23 mouse cellular contexts compared by ENCODE assay signal in the genomic region with DNA sequence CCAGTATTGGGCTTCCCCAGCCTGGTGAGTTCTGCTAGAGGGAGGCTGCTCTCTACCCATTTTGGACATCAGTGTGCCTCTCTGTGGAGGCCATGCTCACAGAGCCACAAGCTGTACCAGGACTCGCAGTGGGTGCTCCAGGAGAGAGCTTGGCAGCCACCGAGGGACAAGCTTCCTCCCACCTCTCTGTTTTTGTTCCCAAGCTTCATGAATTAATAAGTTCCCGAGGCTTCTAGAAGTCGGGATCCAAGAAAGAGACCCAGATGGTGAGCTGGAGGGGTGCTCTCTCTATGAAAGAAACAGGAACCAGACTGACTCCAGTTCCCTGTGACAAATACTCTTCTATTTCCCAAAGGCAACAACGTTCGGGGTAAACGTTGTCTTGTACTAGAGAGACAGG. TPM values are rescaled to one million over a fixed set of nuclear protein-coding genes. Genes with fewer than 3 reads are reported as not detected.
DNase-seq lines count a peak whose midpoint lies in the region; ATAC-seq lines count a peak whose summit lies in the region.
"Had no signal": no experiment of that assay in that cellular context is flagged by ENCODE, and none has a peak within 500 bp of the region (broad histone marks: within the 10 kb centered on the region; RNA-seq: fewer than 3 reads in every experiment).

No protein-coding gene starts in this region.

- no peak overlapping the region for H3K9ac ChIP-seq in embryonic facial prominence, embryonic 13.5 days
- H3K9ac ChIP-seq in hindbrain, embryonic 16.5 days (ENCODE audit: low read depth, low read length): no peak overlapping the region
- no peak overlapping the region for H3K9ac ChIP-seq in hindbrain, embryonic 11.5 days (ENCODE audit: low read depth, low read length)
- H3K9ac ChIP-seq: limb, embryonic 12.5 days; liver, embryonic 12.5 days; lung, embryonic 14.5 days had no signal

- no peaks in the 10 kb centered on the region for H3K36me3 ChIP-seq in embryonic facial prominence, embryonic 13.5 days
- H3K36me3 ChIP-seq in embryonic facial prominence, embryonic 10.5 days (replicated peaks): peaks cover 19% of the 10 kb centered on the region
- no peaks in the 10 kb centered on the region for H3K36me3 ChIP-seq in hindbrain, embryonic 16.5 days (ENCODE audit: control insufficient read depth, insufficient read depth, low read length)
- no peaks in the 10 kb centered on the region for H3K36me3 ChIP-seq in hindbrain, embryonic 11.5 days (ENCODE audit: control insufficient read depth, insufficient read depth, low read length)
- H3K36me3 ChIP-seq: G1E; liver, embryonic 12.5 days had no signal

- no peaks in the 10 kb centered on the region for H3K9me3 ChIP-seq in embryonic facial prominence, embryonic 13.5 days
- no peaks in the 10 kb centered on the region for H3K9me3 ChIP-seq in embryonic facial prominence, embryonic 10.5 days
- H3K9me3 ChIP-seq in hindbrain, embryonic 16.5 days (ENCODE audit: control insufficient read depth, low read length): no peaks in the 10 kb centered on the region
- H3K9me3 ChIP-seq in hindbrain, embryonic 11.5 days (ENCODE audit: control insufficient read depth, low read length): no peaks in the 10 kb centered on the region
- H3K9me3 ChIP-seq: G1E; limb, embryonic 12.5 days; liver, embryonic 12.5 days had no signal

- H3K27ac ChIP-seq in embryonic facial prominence, embryonic 13.5 days: 0 out of 2 replicates have a peak overlapping the region, but pooled peaks have one; percentile 2
- H3K27ac ChIP-seq in embryonic facial prominence, embryonic 10.5 days (replicated peaks): no peak overlapping the region
- no peak overlapping the region for H3K27ac ChIP-seq in hindbrain, embryonic 16.5 days (ENCODE audit: low read depth, low read length)
- no peak overlapping the region for H3K27ac ChIP-seq in hindbrain, embryonic 11.5 days (ENCODE audit: low read depth, low read length)
- H3K27ac ChIP-seq: gastrocnemius, adult 2 months; hindbrain, postnatal 0 days; limb, embryonic 12.5 days; liver, embryonic 12.5 days had no signal

- 33% methylated on average over 7 of the region's 7 CpGs for WGBS in embryonic facial prominence, embryonic 13.5 days
- 74% methylated on average over 7 of the region's 7 CpGs for WGBS in embryonic facial prominence, embryonic 10.5 days
- WGBS in hindbrain, embryonic 16.5 days: 30% methylated on average over 7 of the region's 7 CpGs
- WGBS in hindbrain, embryonic 11.5 days: 65% methylated on average over 7 of the region's 7 CpGs

- no peak overlapping the region for H3K4me2 ChIP-seq in embryonic facial prominence, embryonic 13.5 days
- no peak overlapping the region for H3K4me2 ChIP-seq in hindbrain, embryonic 16.5 days (ENCODE audit: low read length)
- no peak overlapping the region for H3K4me2 ChIP-seq in hindbrain, embryonic 11.5 days (replicated peaks; ENCODE audit: low read depth, low read length)
- H3K4me2 ChIP-seq: limb, embryonic 12.5 days; liver, embryonic 12.5 days; lung, embryonic 14.5 days had no signal

- peaks cover 52% of the 10 kb centered on the region for H3K4me1 ChIP-seq in embryonic facial prominence, embryonic 13.5 days
- H3K4me1 ChIP-seq in embryonic facial prominence, embryonic 10.5 days: peaks cover 56% of the 10 kb centered on the region
- H3K4me1 ChIP-seq in hindbrain, embryonic 16.5 days (ENCODE audit: control insufficient read depth, insufficient read depth, low read depth, low read length): peaks cover 3% of the 10 kb centered on the region
- no peaks in the 10 kb centered on the region; the same call in none of the 2 replicates for H3K4me1 ChIP-seq in hindbrain, embryonic 11.5 days (replicated peaks; ENCODE audit: control insufficient read depth, insufficient read depth, low read length)

- no peak overlapping the region for H3K4me3 ChIP-seq in embryonic facial prominence, embryonic 13.5 days
- no peak overlapping the region for H3K4me3 ChIP-seq in embryonic facial prominence, embryonic 10.5 days
- no peak overlapping the region for H3K4me3 ChIP-seq in hindbrain, embryonic 16.5 days (ENCODE audit: low read length)
- no peak overlapping the region for H3K4me3 ChIP-seq in hindbrain, embryonic 11.5 days (ENCODE audit: low read depth, low read length)
- H3K4me3 ChIP-seq: gastrocnemius, adult 2 months; limb, embryonic 12.5 days; liver, embryonic 12.5 days had no signal

- no peak for ATAC-seq in embryonic facial prominence, embryonic 13.5 days (ENCODE audit: insufficient number of reproducible peaks, insufficient read depth, low FRiP score, low TSS enrichment, low read depth)
- 0 out of 2 replicates have a peak, but pooled peaks have one; percentile 17 for ATAC-seq in hindbrain, embryonic 16.5 days
- no peak for ATAC-seq in hindbrain, embryonic 11.5 days (ENCODE audit: low FRiP score)
- no peak for ATAC-seq in erythroid progenitor cell, adult 5-6 weeks (replicated peaks; ENCODE audit: low FRiP score, poor library complexity, severe bottlenecking)
- ATAC-seq: hindbrain, postnatal 0 days; liver, embryonic 12.5 days; midbrain, embryonic 16.5 days had no signal

- H3K27me3 ChIP-seq in embryonic facial prominence, embryonic 13.5 days: no peaks in the 10 kb centered on the region
- no peaks in the 10 kb centered on the region for H3K27me3 ChIP-seq in embryonic facial prominence, embryonic 10.5 days (replicated peaks; ENCODE audit: low read depth, poor library complexity, severe bottlenecking)
- H3K27me3 ChIP-seq in hindbrain, embryonic 16.5 days (replicated peaks; ENCODE audit: control insufficient read depth, insufficient read depth, low read length): no peaks in the 10 kb centered on the region
- H3K27me3 ChIP-seq in hindbrain, embryonic 11.5 days (ENCODE audit: control insufficient read depth, insufficient read depth, low read length): no peaks in the 10 kb centered on the region
- H3K27me3 ChIP-seq: limb, embryonic 12.5 days; liver, embryonic 12.5 days had no signal

- no peak for DNase-seq in embryonic facial prominence, embryonic 10.5 days (ENCODE audit: low spot score)
- DNase-seq in hindbrain, embryonic 11.5 days (ENCODE audit: low spot score): no peak
- peak; percentile 71 for DNase-seq in brain, adult 2 months (ENCODE audit: low read depth, low spot score)
- peak; percentile 68 for DNase-seq in cerebellum, adult 9-11 months
- no peak for DNase-seq in natural killer cell, adult 2 months (ENCODE audit: low spot score in 2 of 2)
- DNase-seq: adrenal gland, postnatal 36 days; gastrocnemius, adult 2 months; heart, postnatal 4 days; kidney, adult 11 months; kidney, postnatal 10 days; lung, embryonic 14.5 days; lung, postnatal 36 days; right cerebral cortex, postnatal 14 days; spleen, adult 18-20 months; thymus, adult 18-20 months had no signal

RNA-seq across cellular contexts. Expression of gene Tanc1, which starts 43.6 kb away (rescaled TPM):
- polyA plus RNA-seq in embryonic facial prominence, embryonic 13.5 days (2015; fragmentation: Nextera tagmentation; extraction: Ambion mirVana): 39.4 and 42.6 TPM in 2 replicates
- 34.9 and 41.2 TPM in 2 replicates for polyA plus RNA-seq in embryonic facial prominence, embryonic 10.5 days (2016; fragmentation: Nextera tagmentation; extraction: Ambion mirVana)
- polyA plus RNA-seq in hindbrain, embryonic 16.5 days (2015; fragmentation: Nextera tagmentation; extraction: Ambion mirVana): 7.2 and 7.4 TPM in 2 replicates
- 11.2 and 12.2 TPM in 2 replicates for polyA plus RNA-seq in hindbrain, embryonic 11.5 days (2014; fragmentation: Nextera tagmentation; extraction: Ambion mirVana)
- 0.36 and 0.84 TPM in 2 replicates for total RNA-seq in erythroid progenitor cell, adult 5-6 weeks (2015; ENCODE audit: low replicate concordance)
- 0.45 and 2.7 TPM in 2 replicates for total RNA-seq in erythroid progenitor cell, adult 5-6 weeks (2017; ENCODE audit: low replicate concordance)

Comparison
In these comparisons a context has a peak if more than half of its experiments do, and no peak if none do; other contexts are left out.
1. DNase-seq: peak in brain, adult 2 months (single experiment) and cerebellum, adult 9-11 months (single experiment); none in embryonic facial prominence, embryonic 10.5 days (single experiment), hindbrain, embryonic 11.5 days (single experiment) and natural killer cell, adult 2 months (0 of 2).